Mouse (Mus musculus) thymus, postnatal 4 days (tissue): ENCODE results near the gene Itpkb.
"Not testable (repeated sequence)": the region's sequence is repeated elsewhere in the genome, so short reads cannot be mapped to it uniquely, and the experiment has no call there.

ENCODE experiments used
- DNase-seq: peaks from one replicate; pipeline ENCODE4 v3.0.0; 2021

Itpkb gene

DNA sequence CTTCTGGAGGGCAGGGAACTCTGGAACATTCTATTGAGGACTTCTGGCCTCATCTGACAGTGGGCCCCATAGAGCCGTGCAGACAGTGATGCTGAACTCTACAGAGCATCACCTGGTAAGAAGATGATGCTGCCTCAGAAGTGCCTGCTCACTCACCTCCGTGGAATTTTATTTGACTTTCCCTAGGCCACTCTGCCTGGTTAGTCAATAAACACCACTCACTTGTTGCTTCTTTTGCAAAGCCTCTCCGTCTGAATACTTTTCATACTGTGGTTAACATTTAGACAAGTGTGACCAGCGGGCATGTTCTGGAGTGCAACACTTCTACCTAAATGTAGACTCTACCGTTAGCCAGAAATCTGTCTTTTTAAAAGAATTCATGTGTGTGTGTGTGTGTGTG, 42.0 kb downstream of the Itpkb start:
- DNase-seq, result not testable (repeated sequence)

DNA sequence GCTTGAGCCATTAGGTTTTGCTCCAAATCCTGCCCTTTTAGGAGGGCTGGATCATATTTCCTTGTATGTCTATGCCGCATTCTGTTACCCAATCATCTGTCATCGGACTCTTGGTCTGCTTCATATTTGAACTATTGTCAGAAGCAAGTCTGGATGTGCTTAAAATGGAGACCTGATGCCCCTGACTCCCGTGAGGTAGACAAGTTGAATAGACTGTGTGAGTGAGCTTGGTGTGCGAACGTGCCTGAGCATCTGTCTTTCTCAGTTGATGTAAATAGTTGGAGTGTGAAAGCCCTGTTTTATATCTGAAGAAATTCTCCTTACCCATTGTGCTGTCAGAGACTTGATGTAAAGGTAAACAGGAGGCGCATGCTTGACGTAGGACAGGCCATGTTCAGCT, 46.3 kb downstream of the Itpkb start:
- no peak for DNase-seq

DNA sequence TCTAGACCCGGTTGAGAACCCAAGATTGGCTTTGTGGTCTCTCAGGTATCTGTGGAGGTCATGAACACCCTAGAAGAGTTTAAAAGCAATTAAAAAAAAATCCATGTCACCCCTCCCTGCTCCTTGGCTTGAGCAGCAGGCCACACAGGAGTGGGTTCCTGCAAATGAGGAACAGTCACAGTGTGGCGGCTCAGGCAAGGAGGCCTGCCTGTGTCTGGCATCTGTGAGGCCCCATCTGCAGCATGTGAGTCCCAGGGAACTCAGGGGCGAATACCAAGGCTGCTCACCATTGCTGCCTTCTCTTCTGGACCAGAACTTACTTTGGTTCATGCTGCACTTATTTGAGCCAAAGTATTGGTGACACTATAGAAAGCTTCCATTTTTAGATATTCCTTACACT, 49.3 kb downstream of the Itpkb start:
- no peak for DNase-seq

DNA sequence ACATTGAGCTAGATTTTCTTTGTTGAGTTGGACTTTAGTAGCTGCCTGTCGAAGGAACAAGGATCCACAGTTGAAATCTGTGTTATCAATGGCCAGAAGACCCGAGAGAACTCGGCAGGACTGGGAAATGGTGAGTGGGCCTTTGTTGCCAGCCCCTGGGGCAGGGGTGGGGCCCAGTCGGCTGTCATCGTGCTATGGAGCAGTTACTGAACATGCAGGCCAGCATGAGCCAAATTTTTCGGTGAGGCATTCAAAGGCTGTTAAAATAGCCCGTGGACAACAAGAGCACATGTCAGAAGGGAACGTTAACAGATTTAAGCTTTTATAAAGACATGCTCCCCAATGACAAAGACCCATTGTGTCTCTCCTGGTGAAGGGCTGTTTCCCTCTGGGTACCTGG, 52.1 kb downstream of the Itpkb start:
- no peak for DNase-seq

DNA sequence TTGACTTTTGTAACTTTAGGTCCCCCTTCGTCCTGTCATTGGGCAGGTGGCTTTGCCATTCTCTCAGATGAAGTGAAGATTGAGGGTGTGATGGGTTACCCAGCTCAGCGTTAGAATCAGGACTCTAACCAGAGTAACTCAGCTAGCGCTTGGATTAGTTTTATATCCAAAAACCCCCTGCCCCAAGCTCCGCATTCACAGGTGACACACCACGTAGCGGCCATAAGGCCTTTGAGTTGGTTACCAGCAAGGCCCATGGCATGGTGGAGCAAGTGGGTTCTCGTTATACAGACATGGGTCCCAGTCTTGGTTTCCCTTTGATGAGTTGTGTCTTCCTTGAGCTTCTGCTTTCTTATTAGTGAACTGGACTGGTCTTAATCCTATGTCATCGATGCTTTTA, 53.6 kb downstream of the Itpkb start:
- DNase-seq, result no peak

DNA sequence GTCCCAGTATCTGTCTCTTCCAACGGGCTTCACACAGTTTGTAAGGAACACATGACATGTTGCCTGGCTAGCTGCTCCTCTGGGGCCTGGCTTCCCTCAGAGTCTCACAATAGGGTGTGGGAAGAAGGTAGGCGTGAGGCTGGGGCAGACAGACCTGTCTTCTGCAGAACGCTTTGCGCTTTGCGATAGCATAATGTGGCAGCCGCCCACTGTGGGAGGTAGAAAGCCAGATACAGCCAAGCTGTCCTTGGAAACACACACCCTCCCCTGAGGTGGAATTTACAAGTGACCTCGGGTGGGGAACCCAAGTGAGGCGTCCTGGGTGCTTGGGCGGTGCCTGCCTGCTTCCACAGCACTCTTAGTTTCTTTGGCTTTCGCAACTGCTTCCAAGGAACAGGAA, 54.2 kb downstream of the Itpkb start:
- no peak for DNase-seq

DNA sequence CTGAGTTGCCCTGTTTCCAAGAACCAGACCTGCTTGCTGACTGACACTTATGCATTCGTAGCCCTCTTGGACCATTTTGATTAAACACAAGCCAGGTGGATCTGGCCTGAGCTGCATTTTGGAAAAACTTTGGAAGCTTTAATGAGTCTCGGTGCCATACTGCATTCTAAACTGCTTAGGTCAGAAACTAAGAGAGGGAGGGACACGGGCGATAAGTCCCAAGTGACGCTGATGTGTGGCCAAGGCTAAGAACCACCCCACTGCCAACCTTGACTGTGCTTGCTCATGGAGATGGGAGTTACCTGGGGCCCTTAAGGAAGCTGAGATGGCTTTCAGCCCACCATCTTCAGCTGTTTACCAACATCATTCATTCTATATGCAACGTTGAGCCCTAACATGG, 55.0 kb downstream of the Itpkb start:
- DNase-seq, result no peak

DNA sequence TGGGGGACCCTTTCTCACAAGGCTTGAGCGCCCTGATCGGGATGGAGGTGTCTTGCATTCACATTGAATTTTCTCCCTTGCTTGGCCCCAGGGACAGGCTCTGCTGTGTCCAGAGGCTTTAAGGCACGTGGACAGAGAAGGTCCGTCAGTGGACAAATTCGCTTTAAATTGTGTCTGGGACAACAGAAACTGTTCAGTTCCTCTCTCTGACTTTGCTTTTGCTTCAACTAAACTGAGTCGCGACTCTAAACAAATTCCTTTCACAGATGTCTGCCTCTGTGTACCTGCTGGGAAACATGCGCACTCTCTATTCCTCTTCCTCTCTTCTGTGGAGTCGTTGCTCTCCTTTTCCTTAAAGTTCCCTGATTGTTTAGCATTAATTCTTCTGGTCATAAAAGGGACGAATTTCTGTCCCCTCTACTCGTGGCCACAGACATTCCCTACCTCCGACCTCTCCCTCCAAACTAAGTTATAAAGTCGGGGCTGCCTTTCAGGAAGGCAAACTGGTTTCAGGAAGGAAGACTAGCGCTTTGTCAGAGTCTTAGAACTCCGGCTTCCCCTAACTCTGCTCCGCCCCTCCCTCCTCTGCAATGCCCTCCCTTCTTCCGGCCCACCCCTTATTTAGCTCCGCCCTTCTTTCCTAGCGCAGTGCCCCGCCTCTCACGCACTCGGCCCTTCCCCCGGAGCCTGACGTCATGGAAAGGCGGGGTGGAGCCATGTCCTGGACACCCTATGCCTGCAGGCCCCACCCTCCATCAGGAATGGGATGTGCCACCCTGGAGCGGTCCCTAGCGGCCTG, 56.9 kb downstream of the Itpkb start:
- DNase-seq, result peak; percentile 98

DNA sequence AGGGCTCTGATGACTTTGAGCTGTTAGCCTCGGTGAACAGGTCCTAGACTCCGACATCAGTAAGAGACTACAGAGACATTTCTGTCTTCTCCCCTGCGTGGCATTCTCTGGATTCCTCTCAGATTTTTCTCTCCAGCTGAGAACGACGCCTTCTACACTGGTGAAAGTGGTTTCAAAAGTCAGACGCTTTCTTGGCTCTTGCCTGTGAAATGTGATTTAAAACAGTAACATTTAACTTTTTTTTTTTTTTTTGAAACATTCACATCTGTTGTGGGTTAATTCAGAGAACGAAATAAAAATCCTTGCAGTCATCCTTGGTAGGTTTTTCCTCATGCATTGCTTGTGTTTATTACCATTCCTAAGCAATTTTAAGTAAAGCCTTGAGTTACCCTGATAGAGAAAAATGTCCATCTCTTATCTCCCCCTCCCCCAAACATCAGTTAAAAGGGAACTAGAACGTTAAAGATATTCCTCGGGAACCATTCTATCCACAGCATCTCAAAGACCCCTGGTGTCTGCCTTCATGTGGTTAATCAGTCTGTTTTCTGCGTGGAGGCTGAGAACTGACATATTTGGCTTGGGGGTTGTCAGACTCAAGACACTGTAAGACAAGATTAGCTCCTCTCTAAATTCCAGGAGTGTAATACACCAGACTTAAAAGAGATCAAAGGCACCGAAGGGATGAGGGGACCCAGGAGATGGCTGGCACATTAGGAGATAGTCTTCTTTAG, 57.6 kb downstream of the Itpkb start:
- DNase-seq, result no peak

DNA sequence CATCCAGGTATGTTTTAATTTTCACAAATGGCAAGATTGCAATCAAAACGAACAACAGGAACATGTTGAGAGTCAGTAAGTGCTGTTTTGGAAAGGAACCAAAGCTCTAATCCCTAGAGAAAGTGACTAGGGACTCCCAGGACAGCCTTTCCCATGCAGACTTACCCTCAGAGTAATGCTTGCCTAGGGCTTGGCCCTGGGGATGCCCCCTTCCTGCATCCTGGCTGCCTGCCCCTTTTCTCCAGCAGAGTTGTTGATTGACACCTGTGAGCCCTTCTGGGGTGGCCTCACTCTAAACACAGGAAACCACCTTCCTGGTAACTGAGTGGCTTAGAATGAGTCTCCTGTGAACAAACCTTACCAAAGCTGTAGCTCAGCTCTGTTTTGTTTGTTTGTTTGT, 58.2 kb downstream of the Itpkb start:
- DNase-seq, result peak; percentile 71

DNA sequence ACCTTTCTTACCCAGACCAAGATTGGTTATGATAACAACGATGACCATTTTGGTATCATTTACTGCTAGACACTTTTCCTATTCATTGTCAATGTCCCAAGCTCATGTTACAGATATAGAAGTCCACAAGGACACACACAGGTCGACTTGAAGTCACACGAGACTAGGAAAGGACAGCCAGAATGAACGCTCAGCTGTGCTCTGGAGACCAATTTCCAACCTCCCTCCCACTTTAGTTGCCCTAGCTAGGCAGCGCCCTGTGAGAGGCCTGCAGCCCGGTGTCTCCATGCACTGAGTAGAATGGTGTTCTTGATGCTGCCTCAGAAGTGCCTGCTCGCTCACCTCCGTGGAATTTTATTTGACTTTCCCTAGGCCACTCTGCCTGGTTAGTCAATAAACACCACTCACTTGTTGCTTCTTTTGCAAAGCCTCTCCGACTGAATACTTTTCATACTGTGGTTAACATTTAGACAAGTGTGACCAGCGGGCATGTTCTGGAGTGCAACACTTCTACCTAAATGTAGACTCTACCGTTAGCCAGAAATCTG, 59.0 kb downstream of the Itpkb start:
- not testable (repeated sequence) for DNase-seq

DNA sequence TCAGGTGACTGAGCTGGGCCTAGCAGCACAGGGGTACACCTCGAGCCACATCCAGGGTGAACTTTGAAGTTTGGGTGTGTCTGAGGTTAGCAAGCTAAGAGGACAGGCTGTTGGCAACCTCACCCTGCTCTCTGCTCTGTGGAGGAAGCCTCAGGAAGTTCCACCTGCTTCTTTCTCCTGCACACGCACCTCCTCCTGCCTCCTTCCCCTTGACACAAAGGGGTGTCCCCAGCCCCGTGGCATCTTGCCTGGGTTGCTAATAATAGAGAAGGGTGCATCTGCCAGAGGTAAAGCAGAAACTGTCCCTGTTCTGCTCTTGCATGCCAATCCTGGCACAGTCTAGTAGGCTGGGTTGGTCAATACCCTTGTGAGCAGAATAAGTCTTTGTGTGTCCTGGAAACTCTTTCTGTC, 60.0 kb downstream of the Itpkb start:
- peak; percentile 65 for DNase-seq

DNA sequence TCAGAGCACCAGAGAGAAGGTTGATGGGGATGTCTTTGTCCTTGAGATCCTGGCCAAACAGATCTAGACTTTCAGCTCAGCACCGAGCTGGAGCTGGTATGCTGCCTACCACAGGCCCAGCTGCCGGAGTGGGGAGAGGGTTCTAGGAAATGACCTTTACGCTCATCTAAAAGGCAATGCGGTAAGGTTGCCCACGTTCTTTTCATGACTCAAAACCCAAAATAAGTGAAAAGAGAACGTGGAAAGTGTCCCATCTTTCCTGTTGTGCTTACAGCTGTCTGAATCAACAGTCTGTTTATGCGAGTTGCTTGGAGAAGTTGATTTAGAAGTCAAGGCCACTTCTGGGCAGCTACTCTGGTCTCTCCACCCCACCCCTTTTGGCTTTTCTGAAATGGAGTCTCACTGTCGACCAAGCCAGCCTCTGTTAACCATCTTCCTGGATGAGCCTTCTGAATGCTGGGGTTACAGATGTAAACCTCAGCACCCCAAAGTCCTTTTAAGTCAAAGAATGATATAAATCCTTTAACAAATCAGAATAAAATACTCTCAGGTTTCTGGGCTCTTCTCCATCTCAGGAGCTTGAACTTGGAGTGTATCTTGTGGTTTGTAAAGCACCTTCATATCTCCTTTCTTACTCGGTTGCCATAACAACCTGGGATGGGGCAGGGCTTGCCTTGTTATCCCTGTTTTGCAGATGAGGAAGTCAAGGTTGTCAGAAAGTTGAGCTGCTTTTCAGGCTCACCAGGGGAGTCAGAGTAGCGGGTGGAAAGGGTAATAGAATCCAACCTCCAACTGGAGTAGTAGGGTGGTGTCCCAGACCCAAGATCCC, 60.7 kb downstream of the Itpkb start:
- no peak for DNase-seq

DNA sequence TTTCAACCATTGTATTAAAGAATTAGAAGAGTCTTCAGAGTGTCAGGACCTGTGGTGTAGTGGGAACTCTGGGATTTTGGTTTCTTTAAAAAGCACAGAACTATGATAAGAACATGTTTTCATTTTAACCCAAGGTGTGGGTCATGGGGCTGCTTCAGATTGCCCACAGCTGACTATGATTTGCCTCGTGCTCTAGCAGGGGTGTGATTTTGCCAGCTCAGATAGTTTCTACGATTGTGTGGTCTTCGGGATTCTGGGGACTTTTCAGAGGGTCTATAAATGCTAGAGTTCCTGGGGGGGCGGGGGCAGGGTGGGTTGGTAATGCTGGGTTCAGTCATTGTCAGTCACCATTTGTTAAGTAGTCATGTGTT, 61.3 kb downstream of the Itpkb start:
- no peak for DNase-seq

DNA sequence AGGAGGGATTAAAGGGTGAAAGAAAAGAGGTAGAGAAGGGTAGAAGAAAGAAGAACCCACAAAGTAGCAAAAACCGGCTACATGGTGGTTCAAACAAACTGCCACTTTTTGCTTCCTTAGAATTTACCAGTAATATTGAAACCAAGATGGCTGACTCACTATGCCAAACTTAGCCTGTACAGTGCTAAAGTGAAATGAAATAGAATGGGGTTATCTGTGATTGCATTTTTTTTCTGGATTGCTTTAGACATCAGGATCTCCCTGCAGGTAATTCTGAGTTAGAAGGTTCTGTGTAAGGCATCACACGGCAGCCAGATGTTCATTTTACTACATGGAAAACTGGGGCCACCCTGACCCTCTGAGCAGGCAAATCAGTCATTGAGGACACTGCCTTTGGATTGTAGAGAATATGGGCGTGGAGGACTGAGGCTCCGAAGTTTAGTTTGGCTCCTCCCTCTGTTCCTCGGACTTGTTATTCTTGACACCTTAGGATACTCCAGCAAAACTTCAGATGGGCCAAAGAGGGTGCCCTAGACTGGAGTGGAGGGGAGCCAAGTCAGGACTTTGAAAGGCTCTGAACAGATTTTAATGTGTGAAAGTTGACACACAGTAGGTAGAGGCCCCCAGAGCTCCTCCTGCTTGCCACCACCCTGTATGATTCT, 62.0 kb downstream of the Itpkb start:
- DNase-seq, result no peak

DNA sequence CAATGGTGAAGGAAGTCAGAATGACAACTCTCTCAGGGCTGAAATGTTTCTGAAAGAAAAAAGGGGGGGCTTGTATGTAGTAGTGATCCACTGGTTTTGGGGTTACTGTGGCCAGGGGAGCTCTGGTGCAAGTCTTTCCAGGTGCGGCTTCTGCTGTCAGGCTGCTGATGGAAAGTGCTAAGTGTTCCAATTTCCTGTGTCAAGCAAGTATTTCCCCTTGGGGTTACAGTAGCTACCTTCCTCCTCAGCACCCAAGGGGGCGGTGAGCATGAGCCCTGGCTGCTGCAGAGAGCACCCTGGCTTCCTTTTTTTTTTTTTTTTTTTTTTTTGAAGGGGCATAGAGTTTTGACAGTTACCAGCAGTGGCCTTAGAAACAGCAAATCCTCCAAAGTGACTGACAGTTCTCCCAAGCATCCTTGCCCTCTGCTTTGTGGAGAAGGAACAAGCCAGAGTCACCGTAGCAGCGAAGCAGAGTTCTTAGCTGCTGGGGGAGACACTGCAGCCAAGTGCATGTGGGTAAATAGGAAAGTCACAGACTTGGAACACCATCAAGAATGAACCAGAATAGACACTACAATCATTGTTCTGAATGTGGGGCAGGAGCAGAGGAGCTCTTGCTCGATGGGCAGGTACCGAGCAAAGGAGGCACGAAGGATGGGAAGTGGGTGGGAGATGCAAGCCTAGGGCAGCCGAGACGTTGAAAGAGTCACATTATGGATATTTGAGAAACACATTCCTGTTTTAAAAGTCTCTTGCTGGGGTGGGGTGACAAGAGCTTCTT, 62.9 kb downstream of the Itpkb start:
- DNase-seq, result peak; percentile 67

DNA sequence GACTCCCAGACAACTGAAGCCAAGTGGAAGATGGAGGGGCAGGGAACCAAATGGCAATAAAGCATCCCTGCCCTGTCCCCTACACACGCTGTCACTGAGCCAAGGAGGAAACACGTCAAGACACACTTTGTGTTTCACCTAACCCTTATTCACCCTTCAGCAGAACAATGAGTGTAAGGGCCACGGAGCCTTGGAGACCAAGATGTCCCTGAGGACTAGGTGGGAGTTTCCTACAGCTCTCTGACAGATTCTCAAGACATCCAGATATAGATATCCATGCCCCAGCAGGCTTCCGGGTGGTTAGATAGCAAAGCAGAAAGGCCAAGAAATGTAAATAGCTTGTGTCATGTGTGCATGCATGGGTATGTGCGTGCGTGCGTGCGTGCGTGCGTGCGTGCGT, 63.6 kb downstream of the Itpkb start:
- DNase-seq, result no peak

DNA sequence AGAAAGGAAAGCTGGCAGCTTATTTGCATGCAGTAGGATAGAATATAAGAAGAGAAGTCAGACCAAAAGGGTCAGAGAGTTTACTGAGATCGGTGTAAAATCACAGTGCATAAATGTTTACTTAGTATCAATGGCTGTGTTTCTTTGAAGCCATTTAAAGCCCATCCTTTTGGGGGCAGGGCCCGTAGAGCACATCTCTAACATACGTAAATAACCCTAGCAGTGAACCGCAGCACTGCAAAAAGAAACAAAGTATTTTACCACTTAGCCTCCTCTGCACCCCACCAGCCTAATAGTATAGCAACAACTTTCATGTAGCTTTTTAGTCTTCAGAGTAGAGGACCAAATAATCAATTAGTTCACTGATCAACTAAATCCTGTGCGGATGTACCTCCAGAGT, 67.4 kb downstream of the Itpkb start:
- DNase-seq, result no peak

DNA sequence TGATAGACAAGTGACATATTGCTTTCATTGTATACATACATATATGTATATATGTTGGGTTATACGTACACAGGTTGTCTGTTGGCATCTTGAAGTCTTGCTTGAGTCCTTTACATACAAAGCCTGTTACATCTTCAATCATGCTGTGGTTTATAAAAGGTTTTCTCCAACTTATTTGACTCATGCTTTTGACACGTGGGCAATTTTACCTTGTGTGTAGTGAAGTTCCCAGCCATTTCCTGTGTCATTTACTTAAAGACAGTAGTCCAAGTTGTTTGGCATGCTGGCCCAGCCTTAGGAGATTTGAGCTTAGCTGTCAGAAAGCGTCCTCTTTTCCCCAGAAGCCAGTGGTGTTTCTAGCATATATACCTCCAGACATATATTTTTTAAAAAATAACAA, 68.2 kb downstream of the Itpkb start:
- DNase-seq, result no peak

DNA sequence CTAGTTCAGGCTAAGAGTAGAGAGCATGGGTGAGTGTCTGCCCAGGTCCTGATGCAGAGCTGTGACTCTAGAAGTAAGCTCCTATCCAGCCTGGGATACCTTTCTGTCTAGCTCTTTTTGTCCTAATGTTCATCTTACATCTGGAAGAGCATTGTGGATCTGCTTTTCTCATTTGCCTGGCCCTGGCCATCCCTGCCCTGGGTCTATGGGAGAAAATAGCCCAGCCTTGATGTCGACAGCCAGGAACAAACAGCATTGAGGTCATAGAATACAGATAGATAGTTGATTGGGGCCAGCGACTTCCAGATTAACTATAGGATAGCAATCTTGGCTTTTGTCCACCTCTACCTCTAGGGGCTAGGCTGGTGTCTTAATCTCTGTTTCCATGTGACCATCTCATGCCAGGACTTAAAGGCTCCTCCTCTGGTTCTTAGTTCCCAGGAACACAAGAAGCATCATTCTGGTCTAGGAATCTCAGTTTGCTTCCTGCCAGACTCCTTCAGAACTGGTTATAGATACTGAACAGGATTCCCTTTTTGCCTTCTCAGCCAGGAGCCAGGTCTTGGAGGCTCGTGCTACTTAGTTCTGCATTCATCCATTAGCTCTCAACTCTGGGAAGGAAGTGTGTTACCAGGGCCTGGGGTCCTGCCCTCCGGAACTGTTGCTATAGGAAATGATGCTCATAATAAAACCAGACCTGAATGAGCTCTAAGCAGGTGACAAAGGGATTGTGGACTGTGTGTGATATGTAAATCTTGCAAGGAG, 70.6 kb downstream of the Itpkb start:
- no peak for DNase-seq

DNA sequence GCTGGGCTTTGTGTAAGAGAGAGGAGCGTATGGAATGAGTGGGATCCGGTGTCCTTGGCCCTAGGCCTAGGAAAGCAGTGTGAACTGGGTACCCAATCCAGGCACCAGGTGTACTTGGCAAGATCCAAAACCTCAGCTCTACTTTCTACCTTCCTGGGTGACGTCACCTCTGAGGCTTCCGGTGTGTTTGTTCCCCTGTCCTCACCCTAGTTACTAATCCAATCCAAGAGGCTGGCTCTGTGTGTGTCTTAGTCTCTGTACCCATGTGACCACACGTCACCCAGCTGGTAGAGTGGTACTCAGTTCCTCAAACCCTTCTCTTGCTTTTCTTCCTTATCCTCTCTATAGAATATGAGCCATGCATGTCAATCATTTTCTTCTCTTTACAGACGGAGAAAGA, 71.4 kb downstream of the Itpkb start:
- DNase-seq, result peak; percentile 66
